Mouse (Mus musculus) left cerebral cortex, postnatal 10 days (tissue): ENCODE results near the gene Med27. TPM values are rescaled to one million over a fixed set of nuclear protein-coding genes. Genes with fewer than 3 reads are reported as not detected.
A peak's percentile ranks its signal among the peaks of the same experiment; 100 is the strongest.
"Not testable (repeated sequence)": the region's sequence is repeated elsewhere in the genome, so short reads cannot be mapped to it uniquely, and the experiment has no call there.

Experiments used
- DNase-seq, 2 experiments: peaks; one replicate each; pipeline ENCODE4 v3.0.0; 2021 to 2022; ENCODE audit warnings: low spot score in 2 of 2, mixed read lengths in 1 of 2; ENCODE audit errors: extremely low spot score in 1 of 2
- intact Hi-C: fragments of 180-260 bp; cut with DNase I; formaldehyde crosslinking; loops from one replicate; pipeline ENCODE4 v1.15.1; 2025
- total RNA-seq, 2 experiments: library from RNA; stranded (reverse); gene quantifications; 2 replicates each; pipeline ENCODE4 v1.2.3; 2021

The Med27 gene
- total RNA-seq, 2 experiments from 2014 or later, result 33.5 to 37.9 TPM

GRCm38 (mm10) chr2:29529788-29530187, 183.2 kb downstream of the Med27 start:
- DNase-seq, intact Hi-C loops: not testable (repeated sequence)

DNA sequence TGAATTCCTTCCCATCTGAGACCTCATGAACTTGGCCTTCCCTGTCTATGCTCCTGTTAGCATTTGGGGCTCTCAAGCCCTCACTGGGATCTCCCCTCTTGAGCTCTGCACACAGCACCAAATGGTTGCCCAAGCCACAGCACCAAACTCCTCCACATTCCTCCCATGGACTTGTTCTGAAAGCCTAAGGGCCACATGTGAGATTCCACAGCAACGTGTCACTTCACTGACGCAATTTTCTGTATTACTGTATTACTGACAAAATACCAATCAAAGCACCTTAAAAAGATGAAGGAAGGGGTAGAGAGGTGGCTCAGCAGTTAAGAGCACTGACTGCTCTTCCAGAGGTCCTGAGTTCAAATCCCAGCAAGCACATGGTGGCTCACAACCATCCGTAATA, 185.6 kb downstream of the Med27 start:
- DNase-seq, result no peak
- intact Hi-C loops, result no loop called here

GRCm38 (mm10) chr2:29532921-29533320, 186.3 kb downstream of the Med27 start:
- intact Hi-C loops, result no loop called here
- DNase-seq, result no peak

DNA sequence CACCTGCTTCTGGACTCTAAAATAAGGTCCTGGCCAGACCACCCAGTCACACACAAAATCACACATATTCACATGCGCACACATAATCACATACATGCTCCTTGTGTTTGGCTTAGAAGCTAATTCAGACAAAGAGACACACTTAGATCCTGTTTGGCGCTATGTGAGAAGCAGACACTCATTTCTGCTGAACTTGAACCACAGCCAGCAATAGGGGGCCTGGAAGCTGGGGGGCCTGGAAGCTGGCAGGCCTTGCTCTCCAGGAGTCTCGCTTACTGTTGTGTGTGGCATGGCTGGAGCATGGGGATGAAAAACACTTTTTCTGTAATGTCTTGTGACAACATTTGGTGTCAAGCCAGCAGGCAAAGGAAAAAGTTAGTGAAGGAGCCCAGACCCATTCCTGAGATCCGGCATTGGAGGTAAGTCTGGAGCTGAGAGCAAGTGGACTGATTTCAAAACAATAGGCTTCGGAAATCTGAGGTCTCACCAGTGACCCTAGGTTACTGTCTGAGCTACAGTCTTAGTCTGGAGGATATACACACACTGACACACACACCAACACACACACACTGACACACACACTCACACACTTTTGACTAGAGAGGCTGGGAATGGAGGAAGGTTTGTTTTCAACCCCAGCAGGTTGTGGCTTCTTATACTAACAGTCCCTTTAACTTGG, 189.1 kb downstream of the Med27 start:
- intact Hi-C loops, result no loop called here

DNA sequence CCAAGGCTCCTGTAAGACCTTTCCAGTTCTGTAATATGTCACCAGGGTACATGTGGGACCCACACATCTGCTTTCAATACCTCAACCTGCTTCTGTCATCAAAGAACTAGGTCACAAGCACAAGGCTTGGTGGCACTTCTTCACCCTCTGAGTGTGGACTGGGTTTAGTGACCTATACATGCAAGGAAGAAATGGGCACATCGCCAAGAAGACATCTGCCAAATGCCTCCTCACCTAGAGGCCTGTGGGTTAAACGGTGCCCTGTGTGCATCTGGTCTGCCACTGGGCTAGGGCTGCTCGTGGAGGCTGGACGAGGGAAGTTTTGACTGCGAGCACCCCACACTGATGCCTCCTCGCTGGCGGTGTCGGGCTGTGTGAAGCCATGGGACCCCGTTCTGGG, 189.9 kb downstream of the Med27 start:
- DNase-seq, result no peak
- intact Hi-C loops, result no loop called here

More for the DNA sequence above, 189.1 kb downstream of the Med27 start:
- DNase-seq, result no peak

GRCm38 (mm10) chr2:29537334-29537733, 190.7 kb downstream of the Med27 start:
- intact Hi-C loops, result no loop called here

DNA sequence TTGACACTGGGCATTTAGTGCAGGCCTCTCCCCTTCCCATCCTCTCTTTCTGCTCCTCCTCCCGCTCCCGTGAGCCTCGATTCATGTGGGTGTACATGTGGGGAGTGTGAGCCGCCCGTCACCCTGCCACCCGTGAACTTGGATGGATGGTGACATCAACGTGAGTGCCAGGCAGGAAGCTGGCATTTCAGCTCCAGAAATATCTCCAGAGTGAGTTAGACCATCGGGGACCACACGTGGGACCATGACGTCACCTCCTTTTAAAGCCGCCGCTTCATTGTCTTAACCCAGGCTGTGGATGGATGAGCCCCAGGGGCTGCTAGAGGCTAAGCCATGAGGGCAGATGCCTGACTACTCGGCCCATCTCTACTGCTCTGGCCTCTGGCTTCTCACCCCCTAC, 195.4 kb downstream of the Med27 start:
- DNase-seq, result no peak
- intact Hi-C loops, result no loop called here

More at GRCm38 (mm10) chr2:29537334-29537733, 190.7 kb downstream of the Med27 start:
- DNase-seq, result no peak

DNA sequence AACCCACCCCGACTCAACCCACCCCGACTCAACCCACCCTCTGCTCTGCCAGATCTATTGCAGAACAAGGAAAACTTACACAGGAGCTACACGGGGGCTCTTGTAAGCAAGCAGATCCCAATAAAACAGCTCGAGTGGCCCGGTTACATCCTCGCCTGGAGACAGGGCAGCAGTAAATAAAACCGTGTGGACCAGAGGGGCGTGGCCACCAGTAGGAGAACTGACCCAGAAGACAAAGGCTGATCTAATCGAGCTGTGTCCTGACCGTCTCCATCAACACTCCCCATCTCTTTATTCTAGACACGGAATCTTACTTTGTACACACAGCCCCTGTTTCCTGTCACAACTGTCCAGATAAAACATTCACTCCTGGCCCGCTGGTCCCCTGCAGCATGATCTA, 200.0 kb downstream of the Med27 start:
- intact Hi-C loops, result no loop called here
- DNase-seq, result no peak

DNA sequence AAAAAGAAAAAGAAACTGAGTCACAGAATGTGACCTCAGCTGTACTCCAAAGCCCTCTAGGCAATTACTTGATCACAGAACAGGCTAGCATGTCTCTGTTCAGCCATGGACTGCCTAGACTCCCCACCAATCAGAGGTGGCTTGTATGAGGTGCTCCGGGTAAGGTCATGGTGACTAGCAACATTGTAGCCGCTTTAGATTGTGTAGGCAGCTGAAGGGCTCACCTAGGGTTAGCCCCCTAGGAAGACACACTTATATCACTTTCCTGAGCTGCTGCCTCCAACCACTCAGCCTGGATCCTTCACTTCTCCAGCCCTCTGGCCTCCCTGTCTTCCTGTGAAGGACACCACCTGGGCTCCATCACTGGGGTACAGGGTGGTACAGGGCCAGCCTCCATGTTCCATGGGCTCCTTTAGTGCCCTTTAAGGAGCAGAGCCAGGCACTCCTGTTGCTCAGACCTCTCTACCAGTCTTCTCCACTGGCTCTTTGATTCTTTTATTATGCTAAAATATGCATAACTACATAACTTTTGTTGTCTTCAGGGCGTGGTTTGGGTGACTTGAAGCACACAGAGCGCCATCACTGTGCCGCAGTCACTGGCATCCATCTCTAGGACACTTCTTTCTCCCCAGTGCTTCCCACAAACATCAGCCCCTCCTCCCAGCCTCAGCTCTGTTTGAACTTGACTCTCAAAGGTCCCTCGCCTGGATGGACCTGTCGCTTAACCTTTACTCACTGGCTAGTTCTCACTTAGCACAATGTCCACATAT, 205.4 kb downstream of the Med27 start:
- intact Hi-C loops, result no loop called here
- no peak for DNase-seq

GRCm38 (mm10) chr2:29553945-29554634, 207.5 kb downstream of the Med27 start:
- DNase-seq, result no peak
- intact Hi-C loops, result no loop called here

DNA sequence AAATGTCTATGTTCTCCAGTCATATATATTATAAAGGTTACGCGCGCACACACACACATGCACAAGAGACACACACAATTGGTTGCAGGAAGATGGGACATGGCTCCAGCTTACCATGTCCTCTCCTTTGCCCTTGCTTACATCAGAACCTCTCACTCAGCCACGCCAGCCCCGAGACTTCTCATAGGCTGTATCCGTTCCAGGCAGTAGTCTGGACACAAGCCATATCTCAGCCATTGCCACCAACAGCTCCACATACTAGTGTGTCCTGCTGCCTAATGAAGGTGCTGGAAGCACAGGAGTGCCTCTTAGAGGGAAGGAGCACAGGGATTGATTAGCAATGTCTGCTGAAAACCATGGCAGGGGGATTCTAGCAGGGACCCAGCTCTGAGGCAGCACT, 211.9 kb downstream of the Med27 start:
- DNase-seq, result no peak
- intact Hi-C loops, result no loop called here

DNA sequence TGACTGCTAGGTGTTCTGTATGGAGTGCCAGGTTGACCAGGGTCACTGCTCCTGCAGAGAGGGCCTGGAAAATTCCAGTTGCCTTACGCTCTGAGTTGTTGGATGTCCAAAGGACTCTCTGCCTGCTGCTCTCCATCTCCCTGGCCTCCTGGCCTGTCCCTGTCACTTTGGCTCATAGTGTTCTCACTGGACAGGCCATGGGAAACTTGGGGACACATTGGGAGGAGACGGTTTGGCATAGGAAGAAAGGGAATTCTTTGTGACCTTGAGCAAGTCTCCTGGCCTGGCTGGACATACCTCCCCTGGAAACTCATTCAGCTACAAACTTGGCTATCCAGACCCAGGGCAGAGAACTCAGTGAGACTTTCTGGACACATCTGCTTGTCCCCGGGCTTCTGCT, 213.3 kb downstream of the Med27 start:
- intact Hi-C loops, result no loop called here
- no peak for DNase-seq

DNA sequence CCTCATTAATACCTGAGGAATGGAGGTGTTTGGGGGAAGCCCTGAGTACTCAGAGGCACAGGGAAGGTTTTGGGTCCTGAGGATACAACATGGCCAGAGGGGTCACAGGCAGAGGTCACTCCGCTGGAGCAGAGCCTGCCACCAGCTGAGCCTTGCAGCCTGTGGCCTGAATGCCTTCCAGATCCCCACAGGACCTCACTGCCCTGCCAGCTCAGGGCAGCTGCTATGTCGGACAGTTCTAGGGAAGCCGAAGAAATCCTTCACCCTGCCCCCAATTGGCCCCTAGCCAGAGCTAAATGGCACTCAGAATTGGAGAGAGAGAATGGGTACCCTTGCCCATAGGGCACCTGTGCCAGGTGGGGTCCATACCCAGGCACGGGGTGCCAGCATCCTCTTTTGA, 214.8 kb downstream of the Med27 start:
- intact Hi-C loops, result no loop called here
- no peak for DNase-seq

- peak in 1 of 2 experiments; percentile 59 for DNase-seq
- intact Hi-C loops, result no loop called here
These were observed 217.4 kb downstream of the Med27 start for GRCm38 (mm10) chr2:29563986-29564385.

GRCm38 (mm10) chr2:29565570-29566433, 219.2 kb downstream of the Med27 start:
- intact Hi-C loops, result no loop called here
- DNase-seq, result no peak

GRCm38 (mm10) chr2:29571921-29572700, 225.5 kb downstream of the Med27 start:
- DNase-seq, result no peak
- intact Hi-C loops, result no loop called here

- intact Hi-C loops, result no loop called here
- no peak for DNase-seq
These were observed 226.3 kb downstream of the Med27 start for GRCm38 (mm10) chr2:29572811-29573427.

GRCm38 (mm10) chr2:29573591-29573990, 227.0 kb downstream of the Med27 start:
- intact Hi-C loops, result no loop called here
- peak in 1 of 2 experiments; percentile 50 for DNase-seq
